Mouse (Mus musculus) liver, embryonic 12.5 days (tissue): ENCODE measurements around the gene Zfp629. TPM values are rescaled to one million over a fixed set of nuclear protein-coding genes. Genes with fewer than 3 reads are reported as not detected.
A peak's percentile ranks its signal among the peaks of the same experiment; 100 is the strongest.

Source experiments
- ATAC-seq: fragments of 200-750 bp; cut with Nextera tagmentation; 2 replicates; pipeline ENCODE4 v1.8.0; 2017; ENCODE audit warnings: moderate number of reproducible peaks, mild to moderate bottlenecking, moderate library complexity
- H3K27ac ChIP-seq: fragments of 300-500 bp; sonication (generic); 2 replicates; pipeline ENCODE4 v1.5.1; 2016; ENCODE audit warnings: mild to moderate bottlenecking
- H3K27me3 ChIP-seq: fragments of 300-500 bp; sonication (generic); replicated peaks from 2 replicates; pipeline ENCODE4 v1.6.1; 2016; ENCODE audit warnings: mild to moderate bottlenecking, moderate library complexity
- H3K36me3 ChIP-seq: fragments of 300-500 bp; sonication (generic); 2 replicates; pipeline ENCODE4 v1.6.1; 2016; ENCODE audit warnings: mild to moderate bottlenecking, moderate library complexity
- H3K4me1 ChIP-seq: fragments of 300-500 bp; sonication (generic); 2 replicates; pipeline ENCODE4 v1.6.1; 2016
- H3K4me2 ChIP-seq: fragments of 300-500 bp; sonication (generic); 2 replicates; pipeline ENCODE4 v1.6.1; 2016; ENCODE audit warnings: mild to moderate bottlenecking, moderate library complexity
- H3K4me3 ChIP-seq: fragments of 300-500 bp; sonication (generic); 2 replicates; pipeline ENCODE4 v1.5.1; 2016; ENCODE audit warnings: mild to moderate bottlenecking, moderate library complexity
- H3K9ac ChIP-seq: fragments of 300-500 bp; sonication (generic); 2 replicates; pipeline ENCODE4 v1.6.1; 2016; ENCODE audit warnings: mild to moderate bottlenecking, moderate library complexity
- H3K9me3 ChIP-seq: fragments of 300-500 bp; sonication (generic); replicated peaks from 2 replicates; pipeline ENCODE4 v1.6.1; 2016; ENCODE audit warnings: mild to moderate bottlenecking, moderate library complexity
- WGBS: fragments of 180-500 bp; shearing (Covaris S2); methylation state at CpG from one replicate; pipeline ENCODE4 v1.1.7; 2016; ENCODE audit not compliant: insufficient replicate concordance; 5-methylcytosine and 5-hydroxymethylcytosine counted together
- polyA plus RNA-seq: library from polyadenylated mRNA; unstranded; fragments of >200 nt; fragmentation: Nextera tagmentation; extraction: Ambion mirVana; gene quantifications from 2 replicates; pipeline ENCODE4 v1.2.1, GENCODE M21; 2016

Zfp629 gene
- polyA plus RNA-seq, 1 experiment from 2014 or later: 3.8 TPM

GRCm38 (mm10) chr7:127613501-127613900 is 2.1 kb downstream of the Zfp629 start:
- 0 out of 2 replicates have a peak, but pooled peaks cover 10% of the 10 kb centered on the region for H3K9me3 ChIP-seq
- 0 out of 2 replicates have a peak, but pooled peaks cover 7% of the 10 kb centered on the region for H3K27me3 ChIP-seq
- H3K9ac ChIP-seq: no peak overlapping the region
- H3K27ac ChIP-seq: no peak overlapping the region
- peaks cover 27% of the 10 kb centered on the region for H3K4me1 ChIP-seq
- H3K4me3 ChIP-seq: no peak overlapping the region; the same call in 1 of the 2 replicates
- H3K4me2 ChIP-seq: no peak overlapping the region
- H3K36me3 ChIP-seq: peaks cover 44% of the 10 kb centered on the region
- ATAC-seq: no peak
- WGBS: 87% methylated on average over 8 of the region's 8 CpGs

GRCm38 (mm10) chr7:127611561-127611960 is 4.0 kb downstream of the Zfp629 start:
- Histone ChIP-seq H3K4me1 (peaks cover 27% of the 10 kb centered on the region), H3K4me3 (no peak overlapping the region), H3K36me3 (peaks cover 54% of the 10 kb centered on the region), H3K9ac (no peak overlapping the region), H3K4me2 (no peak overlapping the region), H3K27me3 (0 out of 2 replicates have a peak, but pooled peaks cover 7% of the 10 kb centered on the region), H3K27ac (no peak overlapping the region), H3K9me3 (0 out of 2 replicates have a peak, but pooled peaks cover 10% of the 10 kb centered on the region)
- WGBS: 94% methylated on average over 26 of the region's 26 CpGs
- no peak for ATAC-seq

GRCm38 (mm10) chr7:127611011-127611410 is 4.6 kb downstream of the Zfp629 start:
- Histone ChIP-seq H3K27me3 (0 out of 2 replicates have a peak, but pooled peaks cover 7% of the 10 kb centered on the region), H3K36me3 (peaks cover 54% of the 10 kb centered on the region), H3K27ac (no peak overlapping the region), H3K4me1 (peaks cover 22% of the 10 kb centered on the region), H3K9me3 (0 out of 2 replicates have a peak, but pooled peaks cover 10% of the 10 kb centered on the region), H3K4me2 (no peak overlapping the region), H3K4me3 (no peak overlapping the region), H3K9ac (no peak overlapping the region)
- no peak for ATAC-seq
- WGBS: 94% methylated on average over 29 of the region's 29 CpGs

DNA sequence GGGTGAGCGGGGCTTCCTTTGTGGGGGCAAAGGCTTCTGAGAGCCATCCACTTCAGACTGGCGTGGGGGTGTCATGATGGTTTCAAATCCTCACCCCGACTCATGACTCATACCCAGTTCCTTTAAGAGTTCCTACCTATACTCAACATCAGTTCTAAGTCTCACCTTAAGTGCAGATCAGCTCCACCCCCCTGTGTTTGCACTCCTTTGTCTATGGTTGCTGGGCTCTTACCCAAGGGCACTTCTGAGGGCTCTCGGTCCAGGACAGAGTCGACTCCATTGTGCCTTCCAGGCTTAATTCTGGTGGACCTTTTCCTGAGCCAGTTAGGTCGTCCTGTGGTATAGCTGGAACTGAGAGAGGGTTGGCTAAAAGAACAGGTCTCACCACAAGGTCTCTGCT is 8.4 kb downstream of the Zfp629 start:
- no peak for ATAC-seq
- Histone ChIP-seq H3K4me3 (no peak overlapping the region), H3K27ac (no peak overlapping the region), H3K4me1 (no peaks in the 10 kb centered on the region), H3K27me3 (no peaks in the 10 kb centered on the region), H3K36me3 (peaks cover 73% of the 10 kb centered on the region), H3K9me3 (0 out of 2 replicates have a peak, but pooled peaks cover 10% of the 10 kb centered on the region), H3K4me2 (no peak overlapping the region), H3K9ac (no peak overlapping the region)
- 69% methylated on average over 6 of the region's 6 CpGs for WGBS

DNA sequence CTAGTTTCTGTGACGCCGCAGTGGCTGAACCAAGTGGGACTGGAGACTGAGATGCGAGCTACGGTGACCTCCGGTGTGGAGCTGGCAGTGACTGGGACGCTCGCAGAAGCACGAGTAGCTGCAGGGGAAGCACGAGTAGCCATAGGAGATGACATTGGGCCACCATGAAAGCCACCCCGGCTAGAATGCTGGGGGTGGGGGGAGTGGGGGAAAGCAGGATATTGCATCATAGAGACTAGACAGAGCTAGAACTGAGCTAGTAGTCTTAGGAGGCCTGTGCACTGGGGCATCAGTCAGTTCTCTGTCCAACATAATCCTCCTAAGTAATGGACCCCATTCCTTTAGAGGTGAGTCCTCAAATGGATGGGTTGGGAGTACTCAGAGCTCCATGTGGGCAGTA is 11.3 kb downstream of the Zfp629 start:
- no peaks in the 10 kb centered on the region for H3K9me3 ChIP-seq
- no peak for ATAC-seq
- H3K27ac ChIP-seq: no peak overlapping the region
- peaks cover 73% of the 10 kb centered on the region for H3K36me3 ChIP-seq
- no peaks in the 10 kb centered on the region for H3K4me1 ChIP-seq
- H3K4me3 ChIP-seq: no peak overlapping the region
- no peak overlapping the region for H3K4me2 ChIP-seq
- H3K27me3 ChIP-seq: no peaks in the 10 kb centered on the region
- 75% methylated on average over 10 of the region's 10 CpGs for WGBS
- no peak overlapping the region for H3K9ac ChIP-seq

GRCm38 (mm10) chr7:127602903-127603302 is 12.7 kb downstream of the Zfp629 start:
- Histone ChIP-seq H3K4me2 (no peak overlapping the region), H3K9ac (no peak overlapping the region), H3K9me3 (no peaks in the 10 kb centered on the region), H3K27ac (no peak overlapping the region), H3K27me3 (no peaks in the 10 kb centered on the region), H3K36me3 (peaks cover 73% of the 10 kb centered on the region), H3K4me3 (no peak overlapping the region), H3K4me1 (no peaks in the 10 kb centered on the region)
- 87% methylated on average over 2 of the region's 2 CpGs for WGBS
- ATAC-seq: no peak

- no peaks in the 10 kb centered on the region for H3K27me3 ChIP-seq
- H3K4me3 ChIP-seq: no peak overlapping the region
- H3K4me2 ChIP-seq: no peak overlapping the region
- no peak overlapping the region for H3K9ac ChIP-seq
- no peaks in the 10 kb centered on the region for H3K4me1 ChIP-seq
- WGBS: 87% methylated on average over 4 of the region's 4 CpGs
- ATAC-seq: no peak
- H3K27ac ChIP-seq: no peak overlapping the region
- H3K9me3 ChIP-seq: no peaks in the 10 kb centered on the region
- peaks cover 82% of the 10 kb centered on the region for H3K36me3 ChIP-seq
These were observed 13.9 kb downstream of the Zfp629 start for GRCm38 (mm10) chr7:127601735-127602134.

- no peaks in the 10 kb centered on the region for H3K4me1 ChIP-seq
- H3K27ac ChIP-seq: no peak overlapping the region
- H3K27me3 ChIP-seq: no peaks in the 10 kb centered on the region
- peaks cover 92% of the 10 kb centered on the region for H3K36me3 ChIP-seq
- no peak overlapping the region for H3K9ac ChIP-seq
- no peaks in the 10 kb centered on the region for H3K9me3 ChIP-seq
- H3K4me2 ChIP-seq: no peak overlapping the region
- H3K4me3 ChIP-seq: no peak overlapping the region
- no peak for ATAC-seq
- WGBS: 88% methylated on average over 7 of the region's 7 CpGs
These were observed 15.0 kb downstream of the Zfp629 start for GRCm38 (mm10) chr7:127600612-127601011.

- no peak for ATAC-seq
- whole genome bisulfite sequencing: 92% methylated on average over 17 of the region's 17 CpGs
- H3K9me3 ChIP-seq: no peaks in the 10 kb centered on the region
- no peak overlapping the region for H3K27ac ChIP-seq
- H3K9ac ChIP-seq: no peak overlapping the region
- no peak overlapping the region for H3K4me3 ChIP-seq
- H3K27me3 ChIP-seq: no peaks in the 10 kb centered on the region
- no peak overlapping the region for H3K4me2 ChIP-seq
- peaks cover 100% of the 10 kb centered on the region for H3K36me3 ChIP-seq
- H3K4me1 ChIP-seq: 0 out of 2 replicates have a peak, but pooled peaks cover 2% of the 10 kb centered on the region
These were observed 18.9 kb downstream of the Zfp629 start for GRCm38 (mm10) chr7:127596747-127597146.

DNA sequence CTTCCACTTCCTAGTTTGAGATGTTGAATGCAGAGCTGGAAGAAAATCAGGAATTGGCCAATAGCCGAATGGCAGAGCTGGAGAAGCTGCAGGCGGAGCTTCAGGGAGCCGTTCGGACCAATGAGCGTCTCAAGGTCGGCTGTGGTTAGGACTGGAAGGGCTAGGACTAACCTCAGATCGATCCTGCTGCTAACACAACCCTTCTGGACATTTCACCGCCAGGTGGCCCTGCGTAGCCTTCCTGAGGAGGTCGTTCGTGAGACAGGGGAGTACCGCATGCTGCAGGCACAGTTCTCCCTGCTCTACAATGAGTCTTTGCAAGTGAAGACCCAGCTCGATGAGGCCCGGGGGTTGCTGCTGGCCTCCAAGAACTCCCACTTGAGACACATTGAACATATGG is 23.0 kb downstream of the Zfp629 start:
- Histone ChIP-seq H3K9ac (no peak overlapping the region), H3K4me1 (peaks cover 21% of the 10 kb centered on the region), H3K27me3 (no peaks in the 10 kb centered on the region), H3K36me3 (peaks cover 82% of the 10 kb centered on the region), H3K27ac (no peak overlapping the region), H3K9me3 (no peaks in the 10 kb centered on the region), H3K4me2 (no peak overlapping the region), H3K4me3 (no peak overlapping the region)
- ATAC-seq: no peak
- 85% methylated on average over 14 of the region's 14 CpGs for WGBS

GRCm38 (mm10) chr7:127591108-127591507 is 24.5 kb downstream of the Zfp629 start:
- Histone ChIP-seq H3K27ac (no peak overlapping the region), H3K9ac (no peak overlapping the region), H3K27me3 (no peaks in the 10 kb centered on the region), H3K4me3 (no peak overlapping the region), H3K4me2 (no peak overlapping the region), H3K36me3 (peaks cover 67% of the 10 kb centered on the region), H3K9me3 (no peaks in the 10 kb centered on the region), H3K4me1 (peaks cover 36% of the 10 kb centered on the region)
- no peak for ATAC-seq
- WGBS: 89% methylated on average over 10 of the region's 10 CpGs

- H3K36me3 ChIP-seq: peaks cover 58% of the 10 kb centered on the region
- ATAC-seq: no peak
- peak overlapping the region; percentile 91 for H3K4me3 ChIP-seq
- no peaks in the 10 kb centered on the region for H3K27me3 ChIP-seq
- WGBS: 90% methylated on average over 9 of the region's 9 CpGs
- H3K27ac ChIP-seq: 0 out of 2 replicates have a peak overlapping the region, but pooled peaks have one; percentile 80
- H3K4me1 ChIP-seq: peaks cover 50% of the 10 kb centered on the region
- H3K9ac ChIP-seq: peak overlapping the region; percentile 90
- no peaks in the 10 kb centered on the region for H3K9me3 ChIP-seq
- peak overlapping the region; percentile 79 for H3K4me2 ChIP-seq
These were observed 26.0 kb downstream of the Zfp629 start for GRCm38 (mm10) chr7:127589637-127590036.

DNA sequence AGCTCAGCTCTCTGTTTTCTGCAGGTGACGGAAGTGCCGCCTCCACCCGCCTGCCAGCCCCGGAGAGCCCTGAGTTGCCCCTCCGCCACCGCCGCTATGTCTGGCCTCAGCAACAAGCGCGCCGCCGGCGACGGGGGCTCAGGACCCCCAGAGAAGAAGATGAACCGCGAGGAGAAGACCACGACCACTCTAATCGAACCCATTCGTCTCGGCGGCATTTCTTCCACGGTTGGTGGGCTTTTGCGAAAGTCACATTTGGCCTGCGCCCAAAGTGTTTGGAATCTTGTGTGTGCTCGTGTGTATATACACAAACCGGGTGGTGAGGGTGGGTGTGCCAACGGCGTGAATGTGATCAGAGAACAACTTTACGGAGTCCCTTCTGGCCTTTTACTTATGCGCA is 26.7 kb downstream of the Zfp629 start:
- Histone ChIP-seq H3K9me3 (no peaks in the 10 kb centered on the region), H3K27me3 (no peaks in the 10 kb centered on the region), H3K36me3 (peaks cover 58% of the 10 kb centered on the region), H3K9ac (peak overlapping the region; percentile 90), H3K4me3 (peak overlapping the region; percentile 91), H3K4me2 (peak overlapping the region; percentile 79), H3K27ac (peak overlapping the region; percentile 80), H3K4me1 (peaks cover 51% of the 10 kb centered on the region)
- ATAC-seq: peak; percentile 30
- WGBS: 3% methylated on average over 29 of the region's 29 CpGs
